Mouse (Mus musculus) megakaryocyte, adult 5-6 weeks (primary cell): Measurements from ENCODE around the gene Gm49378. TPM values are rescaled to one million over a fixed set of nuclear protein-coding genes. Genes with fewer than 3 reads are reported as not detected.

Source experiments
- ATAC-seq: 2 replicates; pipeline ENCODE4 v1.8.0; 2016; ENCODE audit warnings: mild to moderate bottlenecking, inconsistent platforms; ENCODE audit not compliant: poor library complexity, severe bottlenecking
- total RNA-seq, 2 experiments: library from RNA; stranded (forward) in 1 of 2; stranded (reverse) in 1 of 2; fragments of 153-499, 151-499 nt in 1 of 2; fragments of 221-1000, 200-1000 nt in 1 of 2; gene quantifications; 2 replicates each; pipeline versions ENCODE4 v1.2.3 to v1.2.4; 2015 to 2017

Gene Gm49378
- total RNA-seq, 2 experiments from 2014 or later: 0.84 to 1.3 TPM

- ATAC-seq: peak; percentile 77
Measured at GRCm38 (mm10) chr14:55590748-55591330, 46.9 kb downstream of the Gm49378 start, which contains the start of gene Psme2. TSS of gene Psme2 (minus strand) at chr14:55591113.

GRCm38 (mm10) chr14:55589771-55590448 lies 47.8 kb downstream of the Gm49378 start:
- ATAC-seq: no peak

GRCm38 (mm10) chr14:55589271-55589670 lies 48.4 kb downstream of the Gm49378 start:
- ATAC-seq: no peak

GRCm38 (mm10) chr14:55586149-55586548 lies 51.5 kb downstream of the Gm49378 start:
- ATAC-seq: no peak

- 0 out of 2 replicates have a peak, but pooled peaks have one; percentile 9 for ATAC-seq
Measured at GRCm38 (mm10) chr14:55585566-55585960, 52.1 kb downstream of the Gm49378 start.

GRCm38 (mm10) chr14:55584702-55585565 lies 52.8 kb downstream of the Gm49378 start, which contains the start of gene Emc9:
TSS of gene Emc9 (minus strand) at chr14:55585302.
- peak; percentile 83 for ATAC-seq

GRCm38 (mm10) chr14:55584303-55584701 lies 53.4 kb downstream of the Gm49378 start:
- no peak for ATAC-seq

GRCm38 (mm10) chr14:55581981-55582681 lies 55.6 kb downstream of the Gm49378 start:
- no peak for ATAC-seq

- no peak for ATAC-seq
Measured at GRCm38 (mm10) chr14:55580731-55581130, 57.0 kb downstream of the Gm49378 start.

GRCm38 (mm10) chr14:55579511-55580496 lies 57.9 kb downstream of the Gm49378 start:
- ATAC-seq: no peak

Other genes with a start within 250 kb of the Gm49378 start
Only the 30 nearest of the 34 such genes appear.
- gene Dhrs4, start 159.1 kb downstream of the Gm49378 start, total RNA-seq (2015): 31.2 and 34.4 TPM in 2 replicates
- gene Dhrs4, start 159.1 kb downstream of the Gm49378 start, total RNA-seq (2017): 43.1 and 47.6 TPM in 2 replicates
- 0.16 and 1.5 TPM in 2 replicates for gene Carmil3, start 147.2 kb downstream of the Gm49378 start, total RNA-seq (2015)
- gene Carmil3, start 147.2 kb downstream of the Gm49378 start, total RNA-seq (2017): 0.15 TPM in 1 of 2 replicates, not detected in the other
- gene Cpne6, start 127.5 kb downstream of the Gm49378 start, total RNA-seq (2015): not detected in 2 replicates
- not detected in 2 replicates for gene Cpne6, start 127.5 kb downstream of the Gm49378 start, total RNA-seq (2017)
- not detected in 2 replicates for gene Nrl, start 112.9 kb downstream of the Gm49378 start, total RNA-seq (2015)
- gene Nrl, start 112.9 kb downstream of the Gm49378 start, total RNA-seq (2017): not detected in 2 replicates
- 11.7 and 16.0 TPM in 2 replicates for gene Pck2, start 97.6 kb downstream of the Gm49378 start, total RNA-seq (2015)
- 26.3 and 30.3 TPM in 2 replicates for gene Pck2, start 97.6 kb downstream of the Gm49378 start, total RNA-seq (2017)
- gene Dcaf11, start 77.9 kb downstream of the Gm49378 start, total RNA-seq (2015): 41.6 and 47.3 TPM in 2 replicates
- 43.5 and 107 TPM in 2 replicates for gene Dcaf11, start 77.9 kb downstream of the Gm49378 start, total RNA-seq (2017)
- 2.1 and 4.1 TPM in 2 replicates for gene A730061H03Rik, start 77.5 kb downstream of the Gm49378 start, total RNA-seq (2015)
- gene A730061H03Rik, start 77.5 kb downstream of the Gm49378 start, total RNA-seq (2017): 2.6 and 9.3 TPM in 2 replicates
- gene Fitm1, start 62.3 kb downstream of the Gm49378 start, total RNA-seq (2015): 0.33 TPM in 1 of 2 replicates, not detected in the other
- not detected in 2 replicates for gene Fitm1, start 62.3 kb downstream of the Gm49378 start, total RNA-seq (2017)
- gene Psme1, start 59.8 kb downstream of the Gm49378 start, total RNA-seq (2015): 707 and 794 TPM in 2 replicates
- gene Psme1, start 59.8 kb downstream of the Gm49378 start, total RNA-seq (2017): 278 and 305 TPM in 2 replicates
- 11.2 and 15.9 TPM in 2 replicates for gene Emc9, start 52.6 kb downstream of the Gm49378 start, total RNA-seq (2015)
- 8.2 and 10.5 TPM in 2 replicates for gene Emc9, start 52.6 kb downstream of the Gm49378 start, total RNA-seq (2017)
- gene Psme2, start 46.8 kb downstream of the Gm49378 start, total RNA-seq (2015): 420 and 439 TPM in 2 replicates
- gene Psme2, start 46.8 kb downstream of the Gm49378 start, total RNA-seq (2017): 286 and 332 TPM in 2 replicates
- gene Rnf31, start 46.2 kb downstream of the Gm49378 start, total RNA-seq (2015): 27.2 and 42.8 TPM in 2 replicates
- 20.2 and 25.7 TPM in 2 replicates for gene Rnf31, start 46.2 kb downstream of the Gm49378 start, total RNA-seq (2017)
- 69.7 and 70.9 TPM in 2 replicates for gene Irf9, start 34.3 kb downstream of the Gm49378 start, total RNA-seq (2015)
- gene Irf9, start 34.3 kb downstream of the Gm49378 start, total RNA-seq (2017): 92.0 and 98.7 TPM in 2 replicates
- 0.42 and 2.2 TPM in 2 replicates for gene Rec8, start 19.9 kb downstream of the Gm49378 start, total RNA-seq (2015)
- gene Rec8, start 19.9 kb downstream of the Gm49378 start, total RNA-seq (2017): 0.15 and 2.2 TPM in 2 replicates
- gene Ipo4, start 1.9 kb downstream of the Gm49378 start, total RNA-seq (2015): 8.8 and 11.4 TPM in 2 replicates
- gene Ipo4, start 1.9 kb downstream of the Gm49378 start, total RNA-seq (2017): 2.1 and 5.1 TPM in 2 replicates
- gene Tm9sf1, start 5.9 kb upstream of the Gm49378 start, total RNA-seq (2015): 35.3 and 41.1 TPM in 2 replicates
- gene Tm9sf1, start 5.9 kb upstream of the Gm49378 start, total RNA-seq (2017): 50.8 and 53.5 TPM in 2 replicates
- gene Tssk4, start 12.3 kb upstream of the Gm49378 start, total RNA-seq (2015): 1.0 and 1.4 TPM in 2 replicates
- 0.26 and 0.89 TPM in 2 replicates for gene Tssk4, start 12.3 kb upstream of the Gm49378 start, total RNA-seq (2017)
- 30.5 and 34.4 TPM in 2 replicates for gene Mdp1, start 22.6 kb upstream of the Gm49378 start, total RNA-seq (2015)
- 27.0 and 28.3 TPM in 2 replicates for gene Mdp1, start 22.6 kb upstream of the Gm49378 start, total RNA-seq (2017)
- gene Gmpr2, start 34.0 kb upstream of the Gm49378 start, total RNA-seq (2015): 24.0 and 24.8 TPM in 2 replicates
- 26.2 and 29.7 TPM in 2 replicates for gene Gmpr2, start 34.0 kb upstream of the Gm49378 start, total RNA-seq (2017)
- 421 and 452 TPM in 2 replicates for gene Nedd8, start 34.2 kb upstream of the Gm49378 start, total RNA-seq (2015)
- gene Nedd8, start 34.2 kb upstream of the Gm49378 start, total RNA-seq (2017): 297 and 326 TPM in 2 replicates
- gene Tinf2, start 43.9 kb upstream of the Gm49378 start, total RNA-seq (2015): 24.2 and 27.2 TPM in 2 replicates
- 25.1 and 39.8 TPM in 2 replicates for gene Tinf2, start 43.9 kb upstream of the Gm49378 start, total RNA-seq (2017)
- gene Tgm1, start 76.0 kb upstream of the Gm49378 start, total RNA-seq (2015): 1.6 and 1.7 TPM in 2 replicates
- gene Tgm1, start 76.0 kb upstream of the Gm49378 start, total RNA-seq (2017): 1.0 and 2.1 TPM in 2 replicates
- 10.0 and 12.5 TPM in 2 replicates for gene Rabggta, start 84.4 kb upstream of the Gm49378 start, total RNA-seq (2015)
- 8.5 and 13.7 TPM in 2 replicates for gene Rabggta, start 84.4 kb upstream of the Gm49378 start, total RNA-seq (2017)
- 112 and 121 TPM in 2 replicates for gene Dhrs1, start 107.8 kb upstream of the Gm49378 start, total RNA-seq (2015)
- gene Dhrs1, start 107.8 kb upstream of the Gm49378 start, total RNA-seq (2017): 44.1 and 55.0 TPM in 2 replicates
- 10.4 and 12.2 TPM in 2 replicates for gene Nop9, start 107.8 kb upstream of the Gm49378 start, total RNA-seq (2015)
- gene Nop9, start 107.8 kb upstream of the Gm49378 start, total RNA-seq (2017): 11.7 and 13.9 TPM in 2 replicates
- 0.27 and 1.5 TPM in 2 replicates for gene Cideb, start 120.6 kb upstream of the Gm49378 start, total RNA-seq (2015)
- 0.22 TPM in 1 of 2 replicates, not detected in the other for gene Cideb, start 120.6 kb upstream of the Gm49378 start, total RNA-seq (2017)
- 0.16 and 0.21 TPM in 2 replicates for gene Ltb4r2, start 123.5 kb upstream of the Gm49378 start, total RNA-seq (2015)
- gene Ltb4r2, start 123.5 kb upstream of the Gm49378 start, total RNA-seq (2017): 0.33 and 0.53 TPM in 2 replicates
- 41.4 and 46.4 TPM in 2 replicates for gene Ltb4r1, start 128.1 kb upstream of the Gm49378 start, total RNA-seq (2015)
- gene Ltb4r1, start 128.1 kb upstream of the Gm49378 start, total RNA-seq (2017): 57.4 and 68.0 TPM in 2 replicates
- gene Adcy4, start 146.2 kb upstream of the Gm49378 start, total RNA-seq (2015): not detected in 2 replicates
- gene Adcy4, start 146.2 kb upstream of the Gm49378 start, total RNA-seq (2017): 0.15 TPM in 1 of 2 replicates, not detected in the other
- gene Ripk3, start 151.0 kb upstream of the Gm49378 start, total RNA-seq (2015): 79.0 and 82.5 TPM in 2 replicates
- gene Ripk3, start 151.0 kb upstream of the Gm49378 start, total RNA-seq (2017): 24.2 and 30.0 TPM in 2 replicates